Mouse (Mus musculus): ENCODE data around the gene Vgll4.
A peak's percentile ranks its signal among the peaks of the same experiment; 100 is the strongest.

Gene Vgll4

DNA sequence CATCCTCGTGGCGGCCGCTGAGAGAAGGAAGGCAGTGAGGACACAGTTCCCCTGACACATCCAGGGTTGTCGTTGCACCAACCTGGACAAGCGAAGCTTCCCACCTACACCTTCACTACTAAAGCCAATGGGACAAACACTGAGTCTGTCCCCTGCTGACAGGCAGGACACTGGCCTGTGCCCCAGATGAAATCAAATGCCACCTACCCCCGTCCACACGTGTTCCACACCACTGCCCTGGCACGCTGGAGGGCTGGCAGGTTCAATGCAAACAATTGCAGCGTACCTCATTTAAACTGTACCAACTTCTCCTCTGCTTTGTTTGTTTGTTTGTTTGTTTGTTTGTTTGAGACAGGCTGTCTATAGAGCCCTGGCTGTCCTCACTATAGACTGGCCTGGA lies 50.8 kb downstream of the Vgll4 start:
- no peak for DNase-seq (ENCODE audit: low spot score in 2 of 2)

DNA sequence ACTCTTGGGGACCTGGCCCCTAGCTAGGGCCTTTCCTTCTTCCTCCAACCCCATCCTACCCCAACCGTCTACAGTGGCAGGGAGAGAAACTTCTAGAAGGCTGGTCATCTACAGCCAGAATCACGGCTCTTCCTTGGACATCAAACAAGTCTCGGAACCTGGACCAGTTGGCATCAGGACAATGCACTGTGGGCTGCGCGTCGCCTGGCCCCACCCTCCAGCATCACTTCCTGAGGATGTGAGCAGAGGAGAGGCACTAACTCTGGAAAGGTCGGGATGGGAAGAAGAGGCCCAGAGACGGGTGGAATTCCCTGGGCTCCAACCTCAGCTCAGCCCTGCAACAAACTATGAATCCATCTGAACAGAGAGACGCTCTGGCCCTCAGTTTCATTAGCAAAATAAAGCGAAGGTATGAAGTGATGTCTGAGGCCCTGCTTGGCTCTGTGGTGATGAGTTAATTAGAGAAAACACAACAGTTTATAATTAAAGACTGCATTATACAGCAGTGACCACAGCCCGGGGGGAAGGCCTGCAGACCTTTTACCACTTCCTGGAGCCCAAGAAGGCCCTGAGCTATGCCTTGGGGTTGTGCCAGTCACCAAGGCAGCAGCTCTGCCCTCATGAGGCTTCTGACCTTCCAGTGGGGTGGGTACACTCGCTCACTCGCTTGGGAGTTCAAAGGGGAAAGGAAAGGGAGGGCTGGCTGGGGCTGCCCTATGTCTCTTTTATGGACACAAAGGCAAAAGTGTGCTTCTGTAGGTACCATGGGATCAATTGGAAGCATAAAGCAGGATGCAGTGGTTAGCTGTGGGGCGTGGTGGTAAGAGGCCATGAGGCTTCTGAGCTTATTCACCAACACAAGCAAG lies 51.8 kb downstream of the Vgll4 start:
- DNase-seq (ENCODE audit: low spot score in 2 of 2) = peak; percentile 66 to 79

DNA sequence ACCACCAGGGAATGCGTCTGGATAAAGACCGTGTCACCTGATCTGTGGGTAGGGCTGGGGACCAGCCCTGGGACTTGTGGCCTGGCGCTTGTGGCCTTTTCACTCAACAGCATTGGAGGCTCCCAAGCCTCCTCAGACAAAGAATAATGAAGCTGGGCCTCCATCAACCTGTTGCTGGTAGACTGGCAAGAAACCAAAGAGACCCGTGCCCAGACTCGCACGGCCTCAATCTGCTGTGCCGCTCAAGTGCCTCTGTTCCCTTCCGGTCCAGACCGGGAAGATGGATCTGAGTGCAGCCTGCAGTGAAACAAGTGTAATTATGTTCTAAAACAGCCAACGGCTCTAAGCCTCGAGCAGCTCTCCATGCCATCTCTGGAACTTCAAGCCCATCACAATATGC lies 52.7 kb downstream of the Vgll4 start:
- no peak for DNase-seq (ENCODE audit: low spot score in 2 of 2)

DNA sequence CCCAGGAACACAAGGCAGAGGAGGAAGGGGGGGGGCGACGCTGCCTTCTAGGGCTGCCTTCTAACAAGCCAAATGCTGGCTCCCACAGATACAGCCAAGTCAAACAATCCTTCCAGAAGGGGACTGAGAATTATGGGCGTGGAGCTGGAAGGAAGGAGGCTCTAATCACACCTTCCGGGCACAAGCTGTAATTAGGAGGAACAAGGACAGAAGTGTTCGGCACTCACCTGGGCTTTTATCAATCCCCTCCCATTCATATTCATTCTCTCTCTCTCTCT lies 53.1 kb downstream of the Vgll4 start:
- no peak for DNase-seq (ENCODE audit: low spot score in 2 of 2)

DNA sequence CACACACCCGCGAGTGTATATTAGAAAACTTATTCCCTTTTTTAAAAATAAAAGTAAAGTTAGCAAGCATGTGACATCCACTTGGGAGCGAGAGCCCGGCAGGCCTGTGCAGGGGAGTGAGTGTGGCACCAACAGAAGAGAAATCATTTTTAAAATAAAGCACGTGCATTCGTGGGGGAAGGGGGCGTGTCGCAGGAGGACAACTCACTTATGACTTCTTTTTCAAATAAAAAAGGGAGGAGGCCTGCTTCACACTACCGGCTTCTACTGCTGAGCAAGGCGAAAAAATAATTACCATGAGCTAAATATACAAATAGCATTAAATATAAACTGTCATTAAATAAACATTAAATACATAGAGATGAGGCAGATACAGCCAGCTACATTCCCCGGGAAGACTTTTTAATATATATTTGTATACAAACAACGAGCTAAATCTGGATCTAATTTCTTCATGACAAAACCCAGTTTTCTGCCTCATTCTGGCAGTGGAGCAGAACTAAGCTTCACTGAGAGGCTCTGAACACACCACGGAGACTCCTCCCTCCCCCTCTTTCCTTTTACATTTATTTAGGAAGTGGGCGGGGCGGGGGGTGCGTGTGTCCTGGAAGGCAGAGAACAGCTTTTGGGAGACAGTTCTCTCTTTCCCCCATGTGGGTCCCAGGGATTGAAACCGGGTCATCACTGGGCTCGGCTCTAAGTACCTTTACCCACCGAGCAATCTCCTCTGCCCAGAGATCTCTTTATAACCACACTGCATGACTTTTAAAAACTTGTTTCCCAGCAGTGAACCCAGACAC lies 53.7 kb downstream of the Vgll4 start:
- DNase-seq (ENCODE audit: low spot score in 2 of 2) = no peak

DNA sequence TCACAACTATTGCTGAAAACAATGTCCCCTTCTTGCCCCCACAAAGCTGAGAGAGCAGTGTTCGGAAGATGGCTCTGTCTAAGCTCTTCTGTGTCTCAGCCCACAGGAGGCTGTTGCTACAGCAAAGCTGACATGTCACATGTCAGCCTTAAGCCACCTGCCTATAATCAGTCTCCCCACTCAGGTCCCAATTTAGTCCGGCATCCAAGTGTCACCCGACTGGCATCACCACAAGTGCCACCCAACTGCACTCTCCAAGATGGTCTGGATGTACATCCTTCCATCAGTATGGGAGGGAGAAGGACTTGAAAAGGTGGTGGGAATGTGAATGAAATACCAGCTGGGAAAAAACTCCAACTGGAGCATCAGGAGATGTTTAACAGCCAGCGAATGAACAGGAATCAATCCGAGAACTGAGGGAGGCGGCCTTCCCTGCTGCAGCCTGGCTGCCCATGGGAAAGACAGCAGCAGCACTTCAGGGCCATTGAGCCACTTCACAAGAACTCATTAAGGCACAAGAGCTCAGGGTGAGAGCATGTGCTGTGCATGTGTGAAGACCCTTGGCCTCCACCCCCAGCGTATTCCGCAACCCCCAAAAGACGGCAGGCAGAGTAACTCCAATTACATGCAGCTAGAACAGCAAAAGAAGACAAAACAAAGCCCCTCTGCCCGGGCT lies 55.6 kb downstream of the Vgll4 start:
- DNase-seq (ENCODE audit: low spot score in 2 of 2) = no peak

DNA sequence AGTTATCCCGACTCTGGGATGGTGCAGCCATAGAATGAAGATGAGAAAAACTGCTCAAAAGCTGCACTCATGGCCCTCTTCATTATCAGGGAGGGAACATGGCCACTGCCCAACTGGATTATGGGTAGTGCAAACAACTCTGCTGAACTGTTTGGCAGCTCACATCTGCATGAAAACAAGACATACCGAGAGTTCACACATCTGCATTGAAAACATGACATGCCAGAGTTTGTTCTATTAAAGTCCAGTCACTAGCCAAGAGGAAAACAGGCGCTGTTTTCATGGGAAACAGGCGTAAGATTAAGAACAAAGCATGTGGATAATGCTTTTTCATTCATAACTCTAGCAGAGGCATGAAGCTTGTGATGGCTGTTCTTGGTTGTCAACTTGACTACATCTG lies 56.7 kb downstream of the Vgll4 start:
- no peak for DNase-seq (ENCODE audit: low spot score in 2 of 2)

DNA sequence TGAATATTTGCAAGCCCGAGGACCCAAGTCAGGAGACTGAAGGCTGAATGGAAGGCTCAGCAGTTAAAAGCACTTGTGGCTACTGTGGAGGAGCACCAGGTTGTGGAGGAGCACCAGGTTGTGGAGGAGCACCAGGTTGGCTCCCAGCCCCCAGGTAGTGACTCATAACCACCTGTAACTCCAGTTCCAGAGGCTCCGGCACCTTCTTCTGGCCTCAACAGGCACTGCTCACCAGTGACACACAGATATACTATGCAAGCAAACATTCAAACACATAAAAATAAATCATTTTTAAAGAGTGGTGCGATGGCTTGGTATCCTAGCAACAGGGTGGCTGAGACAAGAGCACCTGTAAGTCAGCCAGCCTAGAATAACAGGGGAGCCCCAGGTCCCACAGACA lies 58.3 kb downstream of the Vgll4 start:
- no peak for DNase-seq (ENCODE audit: low spot score in 2 of 2)

DNA sequence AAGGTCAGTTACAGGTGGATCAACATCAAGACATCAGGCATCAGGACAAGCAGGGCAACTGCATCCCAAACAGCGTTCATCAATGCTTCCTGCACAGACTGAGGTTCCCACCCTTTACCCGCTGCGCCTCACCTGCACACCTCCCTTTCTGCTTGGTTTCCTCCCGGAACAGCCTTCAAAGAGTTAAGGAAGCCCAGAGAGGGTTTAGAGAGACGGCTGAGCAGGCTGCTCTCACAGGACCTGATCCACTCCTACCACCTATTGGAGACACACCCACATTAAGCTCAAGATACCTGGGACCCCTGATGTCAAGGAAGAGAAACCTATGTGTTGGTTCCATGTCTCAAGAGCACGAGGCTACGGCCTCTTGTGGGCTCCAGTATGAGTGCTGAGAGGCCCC lies 60.0 kb downstream of the Vgll4 start:
- no peak for DNase-seq (ENCODE audit: low spot score in 2 of 2)

DNA sequence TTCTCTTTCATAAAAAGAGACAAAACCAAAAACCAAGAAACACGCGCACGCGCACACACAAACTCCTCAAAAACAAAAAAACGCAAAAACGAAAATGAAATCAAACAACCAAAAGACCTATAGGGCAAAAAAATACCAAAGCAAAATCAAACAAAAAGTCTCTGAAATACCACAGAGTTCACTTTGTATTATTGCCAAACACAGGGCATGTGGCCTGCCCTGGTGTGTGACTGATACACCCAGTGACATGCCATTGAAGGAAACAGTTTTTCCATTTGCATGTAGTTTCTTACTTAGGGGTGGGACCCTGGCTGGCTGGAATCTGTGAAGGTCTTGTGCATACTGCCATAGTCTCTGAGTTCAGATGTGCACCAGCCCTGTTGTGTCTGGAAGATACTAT lies 62.3 kb downstream of the Vgll4 start:
- DNase-seq (ENCODE audit: low spot score in 2 of 2) = no peak

DNA sequence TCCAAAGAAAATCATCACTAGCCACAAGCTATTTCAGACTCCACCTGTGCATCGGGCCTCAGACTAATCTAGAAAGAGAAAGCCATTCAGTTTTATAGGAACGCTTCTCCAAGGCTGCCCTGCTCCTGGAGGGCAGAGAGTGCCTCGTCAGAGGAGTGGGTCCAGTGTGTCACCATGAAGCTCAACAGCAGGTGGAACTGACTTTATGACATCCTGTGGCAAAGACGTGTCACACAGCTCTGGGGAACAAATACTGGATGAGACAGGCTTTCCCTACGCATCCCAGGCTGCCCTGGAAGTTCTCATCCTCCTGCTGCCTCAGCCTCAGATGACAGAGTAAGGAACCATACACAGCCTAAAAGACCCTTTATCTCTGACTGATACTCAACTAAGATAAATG lies 63.6 kb downstream of the Vgll4 start:
- DNase-seq (ENCODE audit: low spot score in 2 of 2) = no peak

DNA sequence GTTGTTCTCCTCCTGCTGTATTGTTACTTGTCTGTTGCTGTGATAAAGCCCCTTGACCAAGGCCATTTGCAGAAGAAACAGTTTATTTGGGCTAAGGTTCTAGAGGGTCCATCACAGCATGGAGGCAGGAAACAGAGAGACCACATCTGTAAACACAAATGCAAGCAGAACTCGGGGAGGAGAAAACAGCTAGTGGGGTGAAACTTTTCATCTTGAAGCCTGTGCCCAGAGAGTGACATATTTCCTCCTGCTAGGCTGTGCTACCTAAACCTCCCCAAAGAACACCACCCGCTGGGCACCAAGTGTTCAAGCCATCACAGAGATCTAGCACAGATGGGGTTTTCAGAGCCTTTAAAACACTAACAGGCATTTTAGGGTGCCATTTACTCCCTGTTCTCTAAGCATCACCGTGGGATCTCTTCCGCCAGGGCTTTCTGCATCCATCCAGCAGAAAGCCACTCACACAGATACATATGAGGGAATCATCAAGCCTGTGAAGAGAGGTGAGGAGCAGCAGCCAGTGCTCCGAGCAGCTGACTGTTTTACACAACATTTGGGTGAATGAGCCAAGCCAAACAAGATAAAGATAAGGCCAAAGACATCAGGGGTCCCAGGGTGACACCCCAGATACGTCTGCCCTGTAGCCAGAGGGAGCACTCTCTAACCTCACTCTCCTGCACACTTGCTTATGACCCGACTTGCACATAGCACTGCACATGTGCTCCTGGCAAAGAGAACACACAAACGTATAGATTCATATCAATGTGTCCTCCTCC lies 64.4 kb downstream of the Vgll4 start:
- DNase-seq (ENCODE audit: low spot score in 2 of 2) = no peak

DNA sequence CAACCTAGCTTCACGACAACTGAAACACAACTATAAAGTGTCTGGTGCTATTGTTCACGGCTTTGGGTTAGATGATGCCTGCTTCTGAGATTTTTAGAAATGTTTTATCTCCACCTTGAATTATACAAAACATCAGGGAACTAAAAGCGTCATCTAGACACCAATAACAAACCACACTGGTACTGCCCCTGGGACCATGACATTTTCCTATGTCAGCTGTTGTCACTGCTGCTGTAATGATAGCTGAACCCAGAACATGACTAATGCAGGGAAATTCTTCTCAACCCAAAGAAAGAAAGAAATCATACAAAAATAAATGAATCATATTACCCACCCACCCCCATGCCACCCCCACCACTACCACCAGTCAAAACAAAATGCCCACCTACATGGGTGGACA lies 65.0 kb downstream of the Vgll4 start:
- DNase-seq (ENCODE audit: low spot score in 2 of 2) = no peak

DNA sequence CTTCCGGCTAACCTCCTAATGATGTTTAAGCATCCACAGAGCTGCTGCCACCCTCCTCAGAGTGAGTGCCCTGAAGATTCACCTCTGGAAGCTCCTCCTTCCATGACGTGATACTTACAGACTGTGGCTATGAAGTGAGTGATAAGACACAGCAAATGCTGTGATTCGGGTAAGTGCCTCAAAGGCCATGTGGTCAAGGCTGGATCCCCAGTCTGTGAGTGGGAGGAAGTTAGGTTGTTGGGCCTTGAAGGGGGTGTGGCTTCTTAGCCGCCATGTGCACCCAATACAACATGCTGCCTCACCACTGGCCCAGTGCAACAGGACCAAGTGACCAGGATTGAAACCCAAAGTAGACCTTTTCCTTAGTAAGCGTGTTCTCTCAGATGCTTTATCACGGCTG lies 65.6 kb downstream of the Vgll4 start:
- DNase-seq (ENCODE audit: low spot score in 2 of 2) = peak in 1 of 2 experiments; percentile 65

DNA sequence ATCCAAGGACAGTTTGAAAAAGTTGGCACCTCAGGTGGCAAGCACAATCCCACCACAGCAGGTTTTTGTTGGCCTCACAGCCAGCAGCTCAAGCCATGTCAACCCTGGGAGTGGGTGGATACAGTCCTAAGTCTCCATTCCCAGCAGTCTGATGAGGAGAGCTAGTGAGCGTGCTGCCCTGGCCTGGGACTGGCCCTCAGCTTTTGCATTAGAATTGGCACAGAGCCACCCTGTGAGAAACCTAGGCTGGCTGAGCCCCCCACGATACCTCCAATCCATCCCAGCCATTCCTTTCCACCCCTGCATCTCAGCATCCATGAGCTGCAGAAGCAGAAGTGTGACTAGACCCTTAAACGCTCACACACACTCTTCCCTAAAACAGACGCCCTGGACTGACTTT lies 67.9 kb downstream of the Vgll4 start:
- no peak for DNase-seq (ENCODE audit: low spot score in 2 of 2)

DNA sequence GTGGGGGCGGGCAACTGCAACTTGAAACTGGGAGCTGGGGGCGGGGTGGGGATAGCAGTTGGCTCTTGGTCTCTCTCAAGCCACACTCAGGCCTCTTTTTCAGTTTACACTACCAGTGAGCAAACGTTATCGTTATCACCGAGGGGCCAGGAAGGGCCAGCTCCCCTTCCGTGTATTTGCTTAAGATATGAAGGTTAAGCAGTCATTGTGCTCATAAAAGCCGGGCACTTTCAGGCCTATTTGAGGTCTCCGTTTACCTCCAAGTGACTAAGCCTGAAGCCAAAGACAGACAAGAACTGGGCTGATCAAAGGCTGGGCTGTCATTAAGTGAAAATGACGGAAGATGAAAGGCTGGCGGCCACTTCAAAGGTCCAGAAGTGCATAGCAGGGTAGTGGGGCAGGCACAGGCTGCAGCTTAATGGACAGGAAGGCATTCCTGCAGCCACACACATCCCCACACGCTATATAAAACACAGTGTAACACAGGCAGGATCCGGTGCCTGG lies 68.4 kb downstream of the Vgll4 start:
- no peak for DNase-seq (ENCODE audit: low spot score in 2 of 2)

DNA sequence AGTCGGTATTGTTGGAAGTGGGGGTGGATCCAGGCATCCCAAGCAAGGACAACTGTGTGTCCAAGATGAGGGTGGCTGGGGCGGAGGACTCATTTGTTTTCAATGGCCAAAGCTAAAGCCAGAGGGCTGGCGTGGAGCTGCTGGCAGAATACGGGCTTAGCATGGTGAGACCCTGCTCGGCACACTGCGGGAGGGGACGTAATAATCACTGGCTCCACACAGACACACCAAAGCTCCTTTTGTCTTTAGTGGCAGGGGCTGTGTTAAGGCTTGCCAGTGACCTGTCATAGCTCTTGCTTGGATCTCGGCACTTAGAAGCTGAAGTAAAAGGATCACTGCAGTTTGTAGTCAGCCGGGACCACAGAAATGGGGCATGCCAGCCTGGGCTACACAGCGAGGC lies 69.6 kb downstream of the Vgll4 start:
- DNase-seq (ENCODE audit: low spot score in 2 of 2) = no peak

DNA sequence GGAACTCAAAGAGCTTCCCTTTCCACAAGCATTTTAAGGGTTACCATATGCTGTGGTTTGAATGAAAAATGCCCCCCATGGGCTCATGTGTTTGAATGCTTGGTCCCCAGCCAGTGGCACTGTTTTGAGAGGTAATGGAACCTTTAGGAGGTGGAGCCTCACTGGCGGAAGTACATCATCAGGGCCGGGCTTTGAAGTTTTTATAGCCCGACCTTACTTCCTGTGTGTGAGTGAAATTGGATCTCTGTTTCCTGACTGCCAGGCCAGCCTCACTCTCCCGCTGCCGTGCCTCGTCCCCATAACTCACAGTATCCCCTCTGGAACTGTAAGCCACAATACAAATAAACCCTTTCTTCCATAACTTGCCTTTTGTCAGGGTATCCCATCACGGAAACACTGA lies 70.1 kb downstream of the Vgll4 start:
- no peak for DNase-seq (ENCODE audit: low spot score in 2 of 2)

DNA sequence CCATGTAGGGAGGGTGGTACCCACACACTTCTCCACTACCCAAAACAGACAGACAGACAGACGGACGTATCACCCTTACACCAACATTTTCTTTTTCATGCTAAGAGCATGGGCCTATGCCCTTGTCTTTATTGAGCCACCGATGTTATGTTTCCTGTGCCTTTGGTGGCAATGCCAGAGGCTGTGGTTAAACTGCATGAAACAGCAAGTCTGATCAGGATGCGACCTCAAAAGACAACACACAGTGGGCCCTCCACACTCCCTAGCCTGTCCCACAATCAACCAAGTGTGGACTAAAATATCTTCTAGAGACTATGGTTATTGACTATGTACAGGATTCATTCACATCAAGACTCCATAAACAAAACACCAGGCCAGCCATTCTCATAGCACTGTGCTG lies 70.8 kb downstream of the Vgll4 start:
- DNase-seq (ENCODE audit: low spot score in 2 of 2) = no peak

DNA sequence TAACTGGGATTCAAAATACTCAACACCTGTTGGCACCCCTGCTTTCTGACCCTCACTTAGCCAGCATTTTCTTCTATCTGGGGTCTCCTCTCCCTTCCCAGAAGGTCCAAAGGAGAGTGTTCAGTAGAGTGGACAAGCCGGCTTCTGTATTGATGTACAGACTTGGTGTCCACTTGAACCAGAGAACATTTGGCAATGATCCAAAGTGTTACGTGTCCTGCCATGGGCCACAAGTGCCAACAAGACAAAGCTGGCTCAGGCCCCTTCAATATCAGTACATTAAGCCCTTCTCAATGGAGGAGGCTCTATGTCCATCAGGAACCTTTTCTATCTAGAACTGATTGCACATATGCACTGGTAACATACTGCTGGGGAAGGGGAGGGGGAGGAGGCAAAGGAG lies 73.5 kb downstream of the Vgll4 start:
- no peak for DNase-seq (ENCODE audit: low spot score in 2 of 2)

DNA sequence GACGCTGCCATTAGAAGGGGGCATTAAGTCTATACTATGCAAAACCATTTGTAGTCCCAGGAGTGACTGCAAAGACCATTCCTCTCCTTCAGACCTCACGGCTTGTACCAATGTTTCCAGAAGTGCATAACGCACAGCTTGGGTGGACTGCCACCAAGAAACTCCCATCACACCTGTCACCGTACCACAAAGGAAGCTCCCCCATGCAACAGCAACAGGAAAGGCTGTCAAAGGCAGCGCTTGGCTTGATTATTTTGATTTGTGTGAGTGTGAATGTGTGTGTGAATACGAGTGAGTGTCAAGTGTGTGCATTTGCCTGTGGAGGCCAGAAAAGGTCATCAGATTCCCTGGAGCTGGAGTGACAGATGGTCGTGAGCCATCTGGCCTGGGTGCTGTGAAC lies 74.6 kb downstream of the Vgll4 start:
- DNase-seq (ENCODE audit: low spot score in 2 of 2) = no peak

DNA sequence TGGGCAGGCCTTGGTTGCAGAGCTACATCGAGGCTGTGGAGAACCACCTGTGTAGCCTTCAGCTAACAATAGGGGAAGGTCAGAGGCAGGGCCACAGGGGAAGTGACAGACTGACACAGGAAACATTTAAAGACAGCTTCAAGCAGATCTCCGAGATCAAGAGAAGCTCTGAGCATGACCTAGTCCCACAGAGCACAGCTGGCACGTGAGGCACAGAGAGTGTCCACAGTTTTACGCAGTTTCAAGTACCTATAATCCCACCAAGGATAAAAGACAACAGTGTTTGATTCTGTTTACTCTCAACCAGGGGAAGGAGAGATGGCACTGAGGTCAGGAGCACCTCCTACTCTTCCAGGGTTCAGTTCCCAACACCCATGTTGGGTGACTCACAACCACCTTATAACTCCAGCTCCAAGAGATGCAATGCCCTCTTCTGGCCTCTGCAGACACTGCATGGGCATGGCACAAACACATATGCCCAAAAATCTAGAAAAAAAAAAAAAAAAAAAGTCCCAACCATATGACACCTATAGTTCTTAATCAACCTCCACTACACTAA lies 75.2 kb downstream of the Vgll4 start:
- DNase-seq (ENCODE audit: low spot score in 2 of 2) = peak; percentile 81 to 87

Measured in natural killer cell, adult 2 months (primary cell).